Mouse (Mus musculus) cerebellum, adult 11-12 months (tissue): ENCODE measurements around the gene Gm44973.
"Not testable (repeated sequence)": the region's sequence is repeated elsewhere in the genome, so short reads cannot be mapped to it uniquely, and the experiment has no call there.

Experiments
- DNase-seq: peaks from one replicate; pipeline ENCODE4 v3.0.0; 2022

Gm44973 gene

GRCm38 (mm10) chr7:5015118-5016001, at the start of gene Gm44973:
Gene Gm44973, plus strand, starts transcription at chr7:5015496.
- DNase-seq, result peak; percentile 94

GRCm38 (mm10) chr7:4971068-4971467, 44.2 kb upstream of the Gm44973 start, which contains the start of gene Sbk3:
Gene Sbk3, minus strand, starts transcription at chr7:4971168.
- DNase-seq, result no peak

DNA sequence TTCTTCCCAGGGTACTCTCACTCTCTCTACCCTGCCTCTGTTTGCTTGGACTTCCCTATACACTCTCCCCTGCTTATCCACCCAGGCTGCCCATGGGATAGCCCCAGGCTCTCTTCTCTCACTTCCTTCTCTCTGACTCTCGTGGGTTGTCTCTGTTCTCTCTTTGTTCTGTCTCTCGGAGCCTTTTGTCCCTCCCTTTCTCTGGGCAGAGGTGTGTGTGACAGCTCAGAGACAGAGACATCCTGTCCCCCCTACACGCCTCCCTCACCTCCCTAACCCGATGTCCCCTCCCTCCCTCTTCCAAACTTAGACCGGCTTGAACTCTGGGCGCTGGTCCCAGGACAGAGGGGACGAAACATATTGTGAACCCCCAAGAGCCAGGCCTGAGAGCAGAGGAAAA, 43.6 kb upstream of the Gm44973 start:
- DNase-seq, result no peak

DNA sequence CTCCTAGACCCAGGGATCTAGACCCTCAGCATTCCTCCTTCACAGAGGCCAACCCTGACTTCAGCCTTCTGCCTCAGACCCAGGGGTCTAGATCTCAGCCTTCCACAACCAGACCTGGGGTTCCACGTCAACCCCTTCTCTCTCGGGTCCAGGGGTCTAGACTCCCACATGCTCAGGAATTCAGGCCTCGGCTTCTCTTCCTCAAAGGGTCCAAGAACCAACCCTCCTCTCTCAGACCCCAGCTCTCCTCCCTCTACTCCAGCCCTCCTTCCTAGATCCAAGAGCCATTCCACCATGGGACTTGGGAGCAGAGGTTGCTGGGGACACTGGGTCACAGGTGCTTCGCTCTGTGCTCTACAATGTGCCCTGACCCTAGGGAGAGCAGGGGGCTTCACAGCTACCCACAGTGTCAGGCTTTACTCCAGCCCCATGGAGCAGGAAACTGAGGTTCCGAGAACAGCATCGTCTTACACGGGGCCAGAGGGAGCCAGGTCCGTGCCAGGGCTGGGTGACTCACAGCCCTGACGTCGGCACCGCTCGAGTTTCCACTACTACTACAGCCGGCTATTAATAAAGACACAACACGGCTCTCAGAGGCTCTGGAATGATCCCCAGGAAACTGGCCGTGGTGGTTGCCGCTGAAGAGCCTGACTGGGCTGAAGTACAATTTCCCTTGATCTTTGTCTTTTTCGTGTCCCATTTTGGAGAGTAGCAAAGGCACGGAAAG, 42.8 kb upstream of the Gm44973 start:
- DNase-seq, result no peak

DNA sequence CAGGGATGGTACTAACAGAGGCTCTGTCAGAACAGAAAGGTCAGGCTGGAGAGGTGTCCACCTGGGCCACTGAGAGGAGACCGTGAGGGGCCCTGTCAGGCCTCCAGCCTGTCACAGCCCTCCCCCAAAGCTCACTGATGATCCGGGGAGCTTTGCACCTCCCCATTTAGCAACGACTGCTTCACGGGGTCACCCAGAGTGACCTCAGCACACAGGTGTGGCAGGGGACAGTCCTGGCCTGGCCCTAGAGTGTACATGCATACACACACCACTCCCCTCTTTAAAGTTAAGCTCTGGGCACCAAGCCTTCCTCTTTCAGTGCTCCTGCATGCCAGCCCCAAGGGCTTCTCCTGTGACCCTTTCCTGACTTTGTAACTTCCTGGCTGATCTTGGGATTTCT, 39.8 kb upstream of the Gm44973 start:
- DNase-seq, result no peak

GRCm38 (mm10) chr7:4976832-4977231, 38.5 kb upstream of the Gm44973 start:
- DNase-seq, result no peak

GRCm38 (mm10) chr7:4988250-4988649, 27.0 kb upstream of the Gm44973 start:
- DNase-seq, result no peak

- peak; percentile 62 for DNase-seq
Observed at GRCm38 (mm10) chr7:4993347-4993998, 21.8 kb upstream of the Gm44973 start.

- peak; percentile 65 for DNase-seq
Observed at GRCm38 (mm10) chr7:4993999-4994788, 21.1 kb upstream of the Gm44973 start.

DNA sequence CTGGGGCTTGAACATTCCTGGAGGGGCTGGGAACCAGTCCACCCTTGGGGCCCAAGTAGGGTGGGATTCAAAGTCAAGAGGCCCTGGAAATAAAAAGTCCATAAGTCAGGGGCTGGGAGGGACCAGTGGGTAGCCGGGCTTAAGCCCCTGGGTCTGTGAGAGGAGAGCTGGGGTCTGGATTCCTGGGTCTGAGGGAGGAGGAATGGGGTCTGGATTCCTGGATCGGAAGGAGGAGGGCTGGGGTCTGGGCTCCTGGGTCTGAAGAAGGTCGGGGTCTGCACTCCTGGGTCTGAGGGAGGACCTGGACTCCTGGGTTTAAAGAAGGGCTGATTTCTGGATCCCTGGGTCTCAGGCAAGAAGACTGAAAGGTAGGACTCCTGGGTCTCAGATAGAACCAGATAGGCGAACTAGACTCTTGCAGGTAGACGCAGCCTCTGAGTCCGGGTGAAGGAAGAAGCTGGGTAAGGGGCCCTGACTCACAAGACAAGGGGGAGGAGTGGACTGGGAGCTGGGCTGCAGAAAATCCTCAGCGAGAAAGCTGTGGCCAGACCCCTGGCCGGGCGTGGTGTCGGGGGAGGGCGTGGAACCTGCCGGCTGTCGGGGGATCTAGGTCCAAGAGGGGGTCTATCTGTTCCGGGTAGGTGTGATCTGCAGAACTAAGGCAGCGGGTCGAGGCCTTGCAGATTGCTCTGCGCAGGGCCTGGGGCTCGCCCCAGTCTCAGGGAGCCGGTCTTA, 19.9 kb upstream of the Gm44973 start:
- DNase-seq, result no peak

DNA sequence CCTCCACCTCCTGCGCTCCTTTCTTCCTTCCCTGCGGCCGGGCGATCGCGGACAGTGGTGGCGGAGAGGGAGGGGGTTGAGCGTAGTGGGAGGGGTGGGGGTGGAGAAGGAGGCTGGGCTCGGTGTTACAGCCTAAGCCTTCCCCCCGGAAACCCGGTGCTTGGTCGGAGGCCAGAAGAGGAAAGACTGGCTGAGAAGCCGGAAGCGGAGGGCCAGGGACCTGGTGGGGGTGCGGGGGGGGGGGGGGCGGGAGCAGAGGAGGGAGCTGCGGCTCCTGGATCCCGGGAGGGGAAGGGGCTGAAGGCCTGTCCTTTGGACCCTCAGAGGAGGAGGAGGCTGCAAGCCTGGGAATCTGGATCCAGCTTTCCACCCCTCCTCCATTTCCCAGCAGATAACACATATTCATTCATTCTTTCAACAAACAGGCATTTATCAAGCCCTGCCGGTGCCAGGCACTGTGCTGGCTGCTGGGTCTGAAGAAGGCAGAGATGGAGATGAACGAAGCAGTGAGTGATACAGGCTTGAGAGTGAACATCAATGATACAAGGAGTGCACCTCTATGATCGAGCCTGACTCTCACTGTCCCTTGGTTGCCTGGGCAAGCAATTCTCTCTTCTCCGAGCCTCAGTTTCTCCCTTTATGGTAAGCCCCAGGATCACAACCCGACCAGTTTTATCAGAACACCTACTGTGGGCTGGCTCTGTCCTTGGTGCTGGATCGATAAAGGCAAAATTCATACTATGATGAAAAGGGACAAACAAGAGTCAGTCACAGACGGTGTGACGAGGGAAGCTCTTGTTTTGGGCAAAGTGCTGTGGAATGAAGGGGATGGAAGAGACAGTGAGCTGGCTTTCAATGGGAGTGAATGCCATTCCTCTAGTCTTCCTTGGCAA, 19.0 kb upstream of the Gm44973 start, which contains the start of gene Zfp579:
Gene Zfp579, minus strand, starts transcription at position 156 of the 893 bp plus-strand sequence.
- peak; percentile 92 for DNase-seq

DNA sequence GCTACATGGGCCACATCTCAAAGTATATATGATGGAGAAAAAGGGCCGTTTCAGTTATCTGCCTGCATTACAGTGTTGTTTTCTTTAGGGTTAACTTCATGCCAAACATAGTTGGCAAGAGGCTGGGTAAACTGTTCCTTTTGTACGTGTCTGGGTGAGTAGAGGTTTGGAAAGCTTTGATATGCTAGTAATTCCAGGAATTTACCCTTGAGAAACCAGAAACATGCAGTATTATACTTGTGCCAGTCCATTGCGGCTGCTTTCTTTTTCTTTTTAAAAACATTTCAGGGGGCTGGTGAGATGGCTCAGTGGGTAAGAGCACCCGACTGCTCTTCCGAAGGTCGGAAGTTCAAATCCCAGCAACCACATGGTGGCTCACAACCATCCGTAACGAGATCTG, 18.4 kb upstream of the Gm44973 start:
- no peak for DNase-seq

GRCm38 (mm10) chr7:4999876-5000275, 15.4 kb upstream of the Gm44973 start:
- DNase-seq, result no peak

DNA sequence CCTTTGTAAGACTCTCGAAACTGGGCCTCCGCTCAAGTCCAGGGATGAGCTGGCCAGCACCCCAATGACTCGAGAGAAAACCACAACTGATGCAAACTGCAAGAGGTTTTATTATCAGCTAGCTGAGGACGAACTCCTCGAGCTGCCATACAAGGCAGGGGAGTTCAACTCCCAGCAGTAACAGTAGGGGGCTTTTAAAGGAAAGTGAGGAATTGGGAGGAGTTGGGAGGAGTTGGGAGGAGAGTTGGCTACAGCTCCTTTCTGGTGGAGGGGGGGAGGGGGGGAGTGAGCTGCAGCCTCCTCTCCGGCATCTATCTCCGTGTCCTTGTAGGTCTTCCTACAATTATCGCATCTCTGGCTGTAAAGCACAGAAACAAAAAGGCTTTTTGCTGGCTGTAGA, 12.4 kb upstream of the Gm44973 start:
- not testable (repeated sequence) for DNase-seq

- no peak for DNase-seq
Observed at GRCm38 (mm10) chr7:5008229-5008628, 7.1 kb upstream of the Gm44973 start.

DNA sequence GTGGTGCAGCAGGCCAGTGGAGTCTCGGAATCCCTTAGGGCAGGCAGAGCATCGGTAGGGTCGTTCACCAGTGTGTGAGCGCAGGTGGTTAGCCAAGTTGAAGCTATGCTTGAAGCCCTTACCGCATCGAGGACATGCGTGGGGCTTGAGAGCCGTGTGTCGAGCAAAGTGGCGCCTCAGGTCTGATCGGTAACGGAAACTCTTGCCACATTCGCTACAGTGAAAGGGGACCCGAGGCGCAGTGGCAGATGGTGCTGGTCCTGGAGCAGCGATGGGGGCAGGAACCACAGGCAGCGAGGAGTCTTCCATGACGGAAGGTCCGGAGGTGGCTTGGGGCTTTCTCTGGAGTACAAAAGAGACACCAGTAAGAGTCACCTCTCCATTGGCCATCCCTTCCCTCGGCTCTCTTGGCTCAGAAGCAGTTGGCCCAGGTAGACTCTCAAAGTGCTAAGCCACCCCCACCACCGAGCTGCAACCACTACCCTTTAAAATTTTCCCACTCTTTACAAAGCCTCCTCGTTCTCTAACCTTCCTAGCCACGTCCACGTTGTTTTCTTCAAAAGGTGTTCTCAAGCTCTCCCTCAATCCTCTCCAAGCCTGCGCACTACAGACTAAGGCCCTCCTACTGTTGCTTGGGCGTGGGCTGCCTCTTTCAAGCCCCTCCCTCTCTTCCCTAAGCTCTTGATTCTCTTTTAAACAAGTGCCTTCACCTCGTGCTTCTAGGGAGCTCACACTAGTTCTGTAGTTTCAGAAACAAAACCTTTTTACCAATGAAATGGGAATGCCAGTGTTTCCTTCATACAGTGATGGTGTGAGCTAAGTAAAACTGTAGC, 2.4 kb upstream of the Gm44973 start:
- peak; percentile 58 for DNase-seq

DNA sequence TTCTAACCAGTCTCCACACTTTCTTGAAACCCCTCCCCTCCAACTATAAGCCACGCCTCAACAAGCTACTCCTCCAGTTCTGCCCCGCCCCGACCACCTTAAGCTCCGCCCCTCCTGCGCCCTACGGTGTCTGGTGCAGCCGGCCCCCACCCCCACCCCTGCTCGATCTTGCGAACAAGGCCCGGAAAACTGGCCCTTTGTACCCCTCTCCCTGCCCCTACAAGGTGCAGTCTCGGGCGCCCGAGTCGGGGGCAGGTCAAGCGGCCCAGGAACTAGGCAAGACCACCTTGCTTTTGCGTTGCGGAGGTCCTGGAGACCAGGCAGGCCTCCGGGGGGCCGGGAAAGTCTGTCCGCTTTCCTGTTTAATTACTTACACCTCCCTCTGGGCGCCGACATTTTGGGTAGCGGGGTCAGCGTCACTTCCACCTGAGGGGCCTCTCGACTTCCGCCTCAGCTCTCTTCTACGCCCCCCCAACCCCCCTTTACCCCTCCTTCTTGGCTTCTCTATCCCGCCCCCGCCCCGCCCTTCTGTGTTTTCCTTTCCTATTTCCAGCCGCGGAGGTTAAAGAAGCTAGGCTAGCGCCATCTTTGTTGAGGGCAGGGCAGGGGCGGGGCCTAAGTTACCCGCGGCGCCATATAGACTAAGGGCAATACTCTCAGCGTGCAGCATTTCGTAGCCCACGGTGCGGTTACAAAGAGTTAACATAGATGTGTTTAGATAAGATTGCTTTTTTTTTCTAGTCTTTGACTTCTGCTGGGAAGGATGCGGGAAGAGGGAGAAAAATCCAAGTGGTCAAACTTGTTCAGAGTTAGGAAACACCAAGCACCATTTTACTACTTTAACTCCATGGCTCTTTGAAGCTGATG, 812 bp upstream of the Gm44973 start, which contains the start of the genes Zfp524 and Fiz1:
Gene Zfp524, plus strand, starts transcription at position 165 of the 867 bp plus-strand sequence.
Gene Fiz1, minus strand, starts transcription at position 447 of the 867 bp plus-strand sequence.
- DNase-seq, result peak; percentile 95

- DNase-seq, result no peak
Observed at GRCm38 (mm10) chr7:5016057-5016456, 761 bp downstream of the Gm44973 start.

GRCm38 (mm10) chr7:5016920-5017319, 1.6 kb downstream of the Gm44973 start:
- peak; percentile 44 for DNase-seq
